Mouse (Mus musculus): ENCODE data around the gene Fam168a. TPM values are rescaled to one million over a fixed set of nuclear protein-coding genes. Genes with fewer than 3 reads are reported as not detected.
A peak's percentile ranks its signal among the peaks of the same experiment; 100 is the strongest.

The Fam168a gene
- polyA plus RNA-seq (2015; fragmentation: Nextera tagmentation; extraction: Ambion mirVana) = 85.8 and 94.4 TPM in 2 replicates

DNA sequence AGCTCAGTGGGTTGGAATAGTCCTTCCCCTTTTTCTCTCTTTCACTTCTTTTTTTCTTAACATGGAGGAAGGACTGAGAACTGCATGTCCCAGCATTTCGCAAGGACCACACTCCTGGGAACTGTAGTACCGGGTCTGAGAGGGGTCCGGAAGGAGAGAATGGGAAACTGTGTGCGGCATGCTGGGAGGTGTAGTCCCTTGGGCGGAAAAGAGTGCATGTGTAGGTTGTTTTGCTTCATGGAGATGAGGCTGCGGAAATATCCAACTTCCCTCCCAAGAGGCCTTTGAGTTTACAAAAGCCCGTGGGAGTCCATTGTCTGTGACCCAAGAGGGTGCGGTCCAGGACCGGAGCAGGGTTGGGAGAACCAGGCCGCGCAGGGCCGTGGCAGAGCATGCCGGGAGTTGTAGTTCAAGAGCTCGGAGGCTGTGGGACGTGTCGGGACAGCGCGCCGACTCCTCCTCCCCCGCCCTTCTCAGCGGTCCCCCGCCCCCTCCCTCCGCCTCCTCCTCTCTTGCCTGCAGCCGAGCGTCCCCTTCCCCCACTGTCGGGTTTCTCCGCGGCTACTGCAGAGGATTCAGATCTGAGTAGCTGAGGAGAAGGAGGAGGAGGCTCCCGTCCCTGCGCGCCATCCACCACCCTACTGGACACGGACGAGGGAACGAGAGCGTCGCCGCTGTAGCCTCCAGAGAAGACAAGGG is at the start of gene Fam168a:
Gene Fam168a, plus strand, starts transcription at position 493 of the 699 bp plus-strand sequence.
- Histone ChIP-seq H3K4me2 (replicated peaks) (peak within 1 kb of the TSS; percentile 80), H3K9ac (replicated peaks) (peak within 1 kb of the TSS; percentile 94), H3K27ac (peak within 1 kb of the TSS; percentile 100), H3K9me3 (no peaks in the 10 kb centered on the region), H3K4me3 (replicated peaks) (peak within 1 kb of the TSS; percentile 85), H3K4me1 (replicated peaks) (peaks cover 23% of the 10 kb centered on the region), H3K27me3 (no peaks in the 10 kb centered on the region), H3K36me3 (no peaks in the 10 kb centered on the region)
- WGBS = under 1% methylated on average over 33 of the region's 37 CpGs
- ATAC-seq = peak; percentile 99

DNA sequence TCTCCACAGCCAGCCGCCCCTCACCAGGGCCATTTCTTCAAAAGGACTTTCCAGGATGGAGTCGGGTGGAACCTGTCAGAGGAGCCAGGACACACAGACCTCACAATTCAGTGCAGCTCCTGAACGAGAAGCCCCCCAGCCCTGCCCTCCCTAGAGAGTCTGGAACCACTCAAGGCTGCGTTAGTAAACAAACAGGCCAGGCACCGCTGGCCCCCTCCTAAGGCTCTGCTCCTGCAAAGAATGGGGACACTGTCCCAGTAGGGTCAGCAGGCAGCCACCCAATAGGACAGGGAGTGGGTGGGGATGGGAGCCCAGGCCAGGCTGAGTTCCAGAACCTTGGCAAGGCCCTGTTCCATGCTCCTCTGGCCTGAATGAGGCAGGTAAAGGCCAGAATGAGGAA is 49.7 kb upstream of the Fam168a start:
- no peak overlapping the region for H3K4me2 ChIP-seq (replicated peaks)
- 56% methylated on average over 5 of the region's 5 CpGs for WGBS
- H3K27me3 ChIP-seq = no peaks in the 10 kb centered on the region
- no peak overlapping the region; the same call in 1 of the 2 replicates for H3K27ac ChIP-seq
- H3K9ac ChIP-seq (replicated peaks) = 0 out of 2 replicates have a peak overlapping the region, but pooled peaks have one; percentile 23
- no peak overlapping the region for H3K4me3 ChIP-seq (replicated peaks)
- no peak for ATAC-seq
- no peaks in the 10 kb centered on the region for H3K36me3 ChIP-seq
- no peaks in the 10 kb centered on the region for H3K9me3 ChIP-seq
- peaks cover 19% of the 10 kb centered on the region for H3K4me1 ChIP-seq (replicated peaks)

DNA sequence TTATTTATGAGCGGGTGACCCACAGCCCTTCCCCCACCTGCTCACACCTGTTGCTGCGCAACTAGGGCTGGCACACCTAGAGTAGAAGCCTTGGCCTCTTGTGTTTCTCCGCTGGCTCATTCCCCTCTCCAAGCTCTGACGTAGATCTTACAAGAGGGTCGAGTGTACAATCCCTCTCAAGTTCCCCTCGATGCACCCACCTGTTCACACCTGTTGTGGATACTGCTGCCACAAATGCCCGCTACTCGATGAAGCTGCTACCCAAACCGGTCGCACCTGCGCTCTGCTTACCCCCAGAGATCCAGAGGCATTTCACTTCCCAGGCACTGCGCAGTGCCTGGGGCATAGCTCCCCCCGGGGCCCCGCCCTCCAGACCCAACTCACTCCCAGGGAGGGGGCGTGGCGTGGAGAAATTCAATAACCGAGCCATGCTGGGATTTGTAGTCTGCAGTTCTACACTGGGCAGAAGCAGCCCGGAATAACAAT is 48.3 kb upstream of the Fam168a start:
- no peak for ATAC-seq

DNA sequence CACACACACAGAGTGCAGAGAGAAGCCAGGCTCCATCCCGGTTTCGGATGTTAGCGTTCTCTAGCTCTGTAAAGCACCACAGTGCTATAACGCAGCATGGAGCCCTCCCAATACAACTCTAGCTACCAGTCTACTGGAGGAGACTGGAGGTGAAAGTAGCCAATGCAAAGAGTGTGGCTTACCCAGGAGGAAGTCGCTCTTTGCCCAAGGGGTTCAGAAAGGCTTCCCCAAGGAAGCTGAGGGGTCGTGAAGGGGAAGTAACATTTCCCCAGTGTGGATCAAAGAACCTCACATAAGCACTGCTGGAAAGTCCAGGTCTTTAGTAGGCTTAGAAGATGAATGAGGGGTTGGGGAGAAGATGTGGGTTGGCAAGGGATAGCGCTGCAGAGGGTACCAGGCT is 45.2 kb upstream of the Fam168a start:
- H3K9ac ChIP-seq (replicated peaks) = no peak overlapping the region
- H3K27me3 ChIP-seq = peaks cover 7% of the 10 kb centered on the region; the same call in 1 of the 2 replicates
- H3K27ac ChIP-seq = no peak overlapping the region
- H3K4me3 ChIP-seq (replicated peaks) = no peak overlapping the region
- no peak overlapping the region for H3K4me2 ChIP-seq (replicated peaks)
- H3K36me3 ChIP-seq = no peaks in the 10 kb centered on the region
- peaks cover 21% of the 10 kb centered on the region for H3K4me1 ChIP-seq (replicated peaks)
- 92% methylated on average over 7 of the region's 7 CpGs for WGBS
- no peak for ATAC-seq
- no peaks in the 10 kb centered on the region for H3K9me3 ChIP-seq

More for the DNA sequence above, 48.3 kb upstream of the Fam168a start:
- no peaks in the 10 kb centered on the region for H3K27me3 ChIP-seq
- peaks cover 22% of the 10 kb centered on the region for H3K4me1 ChIP-seq (replicated peaks)
- H3K9me3 ChIP-seq = no peaks in the 10 kb centered on the region
- peak overlapping the region; percentile 20; the same call in 1 of the 2 replicates for H3K4me2 ChIP-seq (replicated peaks)
- WGBS = 33% methylated on average over 18 of the region's 18 CpGs
- no peak overlapping the region for H3K9ac ChIP-seq (replicated peaks)
- no peak overlapping the region for H3K27ac ChIP-seq
- H3K4me3 ChIP-seq (replicated peaks) = no peak overlapping the region
- H3K36me3 ChIP-seq = no peaks in the 10 kb centered on the region

DNA sequence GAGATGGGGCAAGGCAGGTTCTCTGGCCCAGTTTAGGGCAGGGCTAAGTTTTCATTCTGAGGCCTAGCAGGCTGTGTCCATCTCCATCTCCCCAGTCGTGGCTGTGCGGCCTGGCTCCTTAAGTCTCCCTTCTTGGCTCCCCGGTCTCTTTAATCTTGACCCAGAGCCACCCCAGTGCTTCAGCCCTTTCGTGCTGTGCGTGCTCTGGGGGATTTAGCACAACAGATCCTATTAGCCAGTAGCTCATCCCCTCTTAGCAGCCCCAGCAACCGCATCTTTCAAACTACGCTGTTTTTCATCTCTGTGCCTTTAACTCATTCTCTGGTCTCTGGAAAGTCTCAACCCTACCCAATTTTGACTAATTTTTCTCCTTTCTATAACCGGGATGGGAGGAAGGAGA is 44.2 kb upstream of the Fam168a start, which contains the start of gene Plekhb1:
Gene Plekhb1, minus strand, starts transcription at position 184 of the 400 bp plus-strand sequence.
- WGBS = 33% methylated on average over 8 of the region's 8 CpGs
- Histone ChIP-seq H3K36me3 (no peaks in the 10 kb centered on the region), H3K9me3 (no peaks in the 10 kb centered on the region), H3K4me1 (replicated peaks) (peaks cover 21% of the 10 kb centered on the region), H3K9ac (replicated peaks) (no peak within 1 kb of the TSS; the same call in 1 of the 2 replicates), H3K27ac (no peak within 1 kb of the TSS), H3K4me2 (replicated peaks) (peak within 1 kb of the TSS; percentile 38), H3K4me3 (replicated peaks) (no peak within 1 kb of the TSS), H3K27me3 (peaks cover 7% of the 10 kb centered on the region; the same call in 1 of the 2 replicates)
- no peak for ATAC-seq

DNA sequence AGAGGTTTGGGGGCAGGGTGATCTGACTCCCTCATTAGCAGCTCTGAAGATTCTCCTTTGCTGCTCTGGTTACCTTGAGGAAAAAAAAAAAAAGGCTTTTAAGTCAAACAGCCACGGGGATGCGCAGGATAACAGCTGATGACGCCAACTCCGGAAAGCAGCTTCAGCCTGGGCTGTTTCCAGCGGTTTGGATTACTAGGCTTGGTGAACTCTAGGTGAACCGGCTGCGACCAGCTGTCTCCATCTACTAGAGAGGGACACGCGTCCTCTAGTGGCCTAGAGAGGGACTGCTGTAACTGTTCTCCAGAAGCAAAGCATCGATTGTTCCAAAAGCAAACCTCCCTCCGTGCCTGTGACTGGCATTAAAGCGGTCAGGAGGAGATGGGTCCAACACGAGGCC is 43.2 kb upstream of the Fam168a start:
- Histone ChIP-seq H3K27me3 (peaks cover 7% of the 10 kb centered on the region; the same call in 1 of the 2 replicates), H3K4me2 (replicated peaks) (peak overlapping the region; percentile 38), H3K9ac (replicated peaks) (peak overlapping the region; percentile 30; the same call in 1 of the 2 replicates), H3K4me3 (replicated peaks) (no peak overlapping the region), H3K27ac (no peak overlapping the region), H3K9me3 (no peaks in the 10 kb centered on the region), H3K36me3 (no peaks in the 10 kb centered on the region), H3K4me1 (replicated peaks) (peaks cover 20% of the 10 kb centered on the region)
- 1% methylated on average over 13 of the region's 13 CpGs for WGBS
- ATAC-seq = peak; percentile 92

DNA sequence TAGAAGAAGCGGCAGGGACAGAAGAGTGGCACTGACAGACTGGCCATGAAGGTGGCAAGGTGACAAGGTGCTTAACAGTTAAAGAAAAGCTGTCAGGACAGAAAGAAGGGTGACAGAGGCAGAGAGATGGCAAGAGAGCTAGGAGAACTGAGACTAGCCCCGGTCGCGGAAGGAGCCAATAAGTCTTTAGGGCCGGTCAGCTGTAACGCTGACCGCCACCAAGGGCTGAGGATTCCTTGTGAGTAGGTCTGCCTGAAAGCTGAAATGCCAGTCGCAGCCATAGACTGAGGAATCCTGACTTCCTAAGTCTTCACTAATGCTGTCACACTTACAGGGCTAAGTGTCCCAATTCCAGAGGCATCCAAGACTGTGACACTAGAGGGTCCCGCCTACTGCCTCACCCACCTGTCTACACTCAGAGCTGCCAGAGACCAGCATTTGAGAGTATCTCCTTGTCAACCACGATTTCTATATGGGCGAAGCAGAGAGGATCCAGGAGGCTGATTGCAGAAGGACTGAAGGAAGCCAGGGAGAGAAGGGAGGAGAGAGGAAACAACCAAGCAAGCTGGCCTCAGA is 42.6 kb upstream of the Fam168a start:
- Histone ChIP-seq H3K4me1 (replicated peaks) (peaks cover 16% of the 10 kb centered on the region), H3K36me3 (no peaks in the 10 kb centered on the region), H3K27ac (no peak overlapping the region), H3K4me3 (replicated peaks) (no peak overlapping the region), H3K4me2 (replicated peaks) (peak overlapping the region; percentile 38), H3K9ac (replicated peaks) (peak overlapping the region; percentile 30), H3K9me3 (no peaks in the 10 kb centered on the region), H3K27me3 (peaks cover 7% of the 10 kb centered on the region; the same call in 1 of the 2 replicates)
- ATAC-seq = peak; percentile 53; the same call in 1 of the 2 replicates
- WGBS = 56% methylated on average over 11 of the region's 11 CpGs

DNA sequence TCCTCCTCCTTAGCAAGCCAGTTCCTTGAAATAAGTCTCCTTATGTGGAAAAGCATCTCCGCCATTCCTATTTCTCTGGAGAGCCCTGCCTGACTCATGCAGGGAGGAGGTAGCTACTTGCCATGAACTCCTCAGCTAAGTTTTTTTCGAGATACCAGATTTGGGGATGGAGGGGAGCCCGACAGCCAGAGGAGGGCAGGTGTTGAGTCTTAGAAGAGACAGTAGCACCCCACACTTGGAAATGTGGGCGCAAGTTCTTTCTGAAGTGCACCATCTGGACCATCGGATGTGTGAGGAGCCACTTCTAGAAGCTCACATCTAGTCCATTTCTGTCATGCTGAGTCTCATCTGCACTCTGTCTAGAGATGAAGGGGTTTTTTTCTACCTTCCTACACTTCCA is 35.8 kb upstream of the Fam168a start:
- H3K9me3 ChIP-seq = no peaks in the 10 kb centered on the region

DNA sequence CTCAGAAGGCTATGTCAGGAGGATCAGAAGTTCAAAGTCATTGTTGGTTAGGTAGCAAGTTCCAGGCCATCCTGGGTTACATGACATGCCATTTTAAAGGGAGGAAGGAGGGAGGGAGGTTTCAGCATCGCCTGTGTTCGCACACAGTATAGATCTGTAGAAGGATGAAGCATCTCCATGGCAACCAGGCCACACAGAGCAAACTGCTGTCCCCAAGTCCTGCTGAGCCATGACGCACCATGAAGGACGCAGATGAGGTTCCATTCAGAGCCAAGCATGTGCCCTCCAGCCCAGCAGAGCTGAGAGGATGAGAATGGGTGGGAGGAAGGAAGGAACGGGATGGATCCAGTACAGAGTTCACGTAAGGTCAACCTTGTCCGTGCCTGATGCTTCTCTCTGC is 33.0 kb upstream of the Fam168a start:
- H3K9me3 ChIP-seq = no peaks in the 10 kb centered on the region
- H3K9ac ChIP-seq (replicated peaks) = no peak overlapping the region
- no peaks in the 10 kb centered on the region for H3K27me3 ChIP-seq
- H3K36me3 ChIP-seq = no peaks in the 10 kb centered on the region
- no peak overlapping the region for H3K4me2 ChIP-seq (replicated peaks)
- no peak for ATAC-seq
- WGBS = 41% methylated on average over 7 of the region's 7 CpGs
- H3K4me3 ChIP-seq (replicated peaks) = no peak overlapping the region
- 0 out of 2 replicates have a peak, but pooled peaks cover 3% of the 10 kb centered on the region for H3K4me1 ChIP-seq (replicated peaks)
- no peak overlapping the region for H3K27ac ChIP-seq

More for the DNA sequence above, 35.8 kb upstream of the Fam168a start:
- H3K4me1 ChIP-seq (replicated peaks) = 0 out of 2 replicates have a peak, but pooled peaks cover 3% of the 10 kb centered on the region
- no peak overlapping the region for H3K4me3 ChIP-seq (replicated peaks)
- H3K27me3 ChIP-seq = no peaks in the 10 kb centered on the region
- no peak for ATAC-seq
- no peak overlapping the region for H3K9ac ChIP-seq (replicated peaks)
- no peak overlapping the region for H3K27ac ChIP-seq
- no peaks in the 10 kb centered on the region for H3K36me3 ChIP-seq
- 91% methylated on average over 5 of the region's 5 CpGs for whole genome bisulfite sequencing
- no peak overlapping the region for H3K4me2 ChIP-seq (replicated peaks)

DNA sequence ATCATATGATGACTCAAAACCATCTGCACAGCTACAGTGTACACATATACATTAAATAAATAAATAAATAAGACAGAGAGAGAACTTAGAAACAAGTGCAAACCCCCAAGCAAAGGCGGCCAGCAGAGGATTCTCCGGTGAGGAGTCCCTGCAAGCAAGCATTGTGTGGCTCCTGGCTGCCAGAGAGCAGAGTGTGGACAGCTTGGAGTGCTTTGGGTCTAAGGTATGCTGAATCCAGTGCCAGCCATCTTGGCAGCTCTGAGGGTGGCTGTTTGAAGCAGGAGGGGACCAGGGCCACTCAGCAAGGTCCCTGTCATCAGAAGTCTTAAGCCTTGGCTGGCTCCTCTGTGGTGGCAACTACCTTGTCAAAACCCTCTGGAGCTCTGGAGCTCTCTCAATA is 31.5 kb upstream of the Fam168a start:
- no peak for ATAC-seq
- no peaks in the 10 kb centered on the region for H3K27me3 ChIP-seq
- no peak overlapping the region for H3K4me3 ChIP-seq (replicated peaks)
- 0 out of 2 replicates have a peak, but pooled peaks cover 3% of the 10 kb centered on the region for H3K4me1 ChIP-seq (replicated peaks)
- H3K4me2 ChIP-seq (replicated peaks) = no peak overlapping the region
- H3K9me3 ChIP-seq = no peaks in the 10 kb centered on the region
- WGBS = 91% methylated on average over 2 of the region's 2 CpGs
- no peak overlapping the region for H3K27ac ChIP-seq
- no peak overlapping the region for H3K9ac ChIP-seq (replicated peaks)
- no peaks in the 10 kb centered on the region for H3K36me3 ChIP-seq

DNA sequence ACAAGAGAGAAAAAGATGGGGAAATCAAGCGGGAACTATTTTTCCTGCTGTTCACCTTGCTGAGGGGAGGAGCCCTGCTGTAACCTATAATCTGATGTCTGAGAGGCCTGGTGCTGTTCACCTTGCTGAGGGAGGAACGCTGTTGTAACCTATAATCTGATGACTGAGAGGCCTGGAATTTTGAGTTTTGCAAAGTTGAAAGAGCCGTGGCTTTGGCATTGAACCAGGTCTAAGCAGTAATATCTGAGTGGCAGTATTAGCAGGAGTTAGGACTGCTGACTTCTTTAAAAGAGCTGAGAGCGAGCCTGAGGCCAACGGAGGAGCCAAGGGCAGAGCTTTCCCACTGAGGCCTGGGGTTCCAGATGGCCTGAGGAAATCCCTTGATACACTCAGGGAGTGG is 28.4 kb upstream of the Fam168a start:
- H3K4me2 ChIP-seq (replicated peaks) = no peak overlapping the region
- H3K9ac ChIP-seq (replicated peaks) = no peak overlapping the region
- no peak overlapping the region for H3K27ac ChIP-seq
- H3K4me1 ChIP-seq (replicated peaks) = 0 out of 2 replicates have a peak, but pooled peaks cover 4% of the 10 kb centered on the region
- H3K36me3 ChIP-seq = no peaks in the 10 kb centered on the region
- WGBS = 86% methylated on average over 5 of the region's 5 CpGs
- H3K27me3 ChIP-seq = no peaks in the 10 kb centered on the region
- no peaks in the 10 kb centered on the region for H3K9me3 ChIP-seq
- H3K4me3 ChIP-seq (replicated peaks) = no peak overlapping the region
- no peak for ATAC-seq
